Mouse (Mus musculus) layer of hippocampus, postnatal 25 days (tissue): ENCODE results near the gene Ank. TPM values are rescaled to one million over a fixed set of nuclear protein-coding genes. Genes with fewer than 3 reads are reported as not detected.
A peak's percentile ranks its signal among the peaks of the same experiment; 100 is the strongest.

Experiments
- DNase-seq, 2 experiments: peaks; one replicate each; pipeline ENCODE4 v3.0.0; 2022; ENCODE audit warnings: mixed read lengths in 2 of 2, low spot score in 1 of 2; ENCODE audit errors: extremely low spot score in 1 of 2
- total RNA-seq, 2 experiments: library from RNA; stranded (reverse); gene quantifications; 2 replicates each; pipeline ENCODE4 v1.2.3; 2021

Ank gene
- total RNA-seq, 2 experiments from 2014 or later, result 159 to 164 TPM

DNA sequence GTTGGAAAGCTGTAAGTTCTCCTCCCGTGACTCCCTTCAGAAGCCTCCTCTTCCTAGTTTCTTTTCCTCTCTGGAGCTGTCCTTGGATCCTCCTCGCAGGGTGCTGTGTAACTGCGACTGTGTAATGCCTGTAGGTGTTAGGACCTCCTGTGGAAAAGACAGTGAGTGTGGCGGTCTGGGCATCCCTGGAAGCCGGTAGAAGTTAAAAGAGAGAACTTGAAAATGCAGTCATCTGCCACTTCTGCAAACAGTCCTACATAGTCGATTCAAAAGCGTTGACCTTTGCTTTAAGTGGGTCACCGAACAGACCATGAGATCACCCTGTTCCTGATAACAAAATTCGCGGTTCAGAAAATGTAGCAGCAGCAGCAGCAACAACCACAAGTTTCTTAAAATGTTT, 27.0 kb downstream of the Ank start:
- DNase-seq, result no peak

DNA sequence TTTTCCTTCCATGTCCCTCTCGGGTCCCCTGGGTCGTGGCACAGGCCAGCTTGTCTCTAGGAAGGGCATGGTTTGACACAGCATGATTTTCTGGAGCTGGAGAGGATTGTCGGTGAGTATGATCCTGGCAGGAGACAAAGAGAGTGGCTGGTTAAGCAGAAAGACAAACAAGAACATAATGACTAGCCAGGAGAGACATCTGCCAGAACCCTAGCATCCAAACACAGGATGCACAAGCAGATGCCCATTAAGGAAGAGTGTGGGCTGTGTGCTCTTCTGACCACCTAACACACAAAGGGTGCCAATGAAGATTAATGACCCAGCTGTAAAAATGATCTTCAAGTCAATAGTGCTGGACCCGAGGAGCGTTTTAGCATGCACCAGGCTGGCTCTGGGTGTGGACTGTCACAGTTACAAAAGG, 29.5 kb downstream of the Ank start:
- no peak for DNase-seq

DNA sequence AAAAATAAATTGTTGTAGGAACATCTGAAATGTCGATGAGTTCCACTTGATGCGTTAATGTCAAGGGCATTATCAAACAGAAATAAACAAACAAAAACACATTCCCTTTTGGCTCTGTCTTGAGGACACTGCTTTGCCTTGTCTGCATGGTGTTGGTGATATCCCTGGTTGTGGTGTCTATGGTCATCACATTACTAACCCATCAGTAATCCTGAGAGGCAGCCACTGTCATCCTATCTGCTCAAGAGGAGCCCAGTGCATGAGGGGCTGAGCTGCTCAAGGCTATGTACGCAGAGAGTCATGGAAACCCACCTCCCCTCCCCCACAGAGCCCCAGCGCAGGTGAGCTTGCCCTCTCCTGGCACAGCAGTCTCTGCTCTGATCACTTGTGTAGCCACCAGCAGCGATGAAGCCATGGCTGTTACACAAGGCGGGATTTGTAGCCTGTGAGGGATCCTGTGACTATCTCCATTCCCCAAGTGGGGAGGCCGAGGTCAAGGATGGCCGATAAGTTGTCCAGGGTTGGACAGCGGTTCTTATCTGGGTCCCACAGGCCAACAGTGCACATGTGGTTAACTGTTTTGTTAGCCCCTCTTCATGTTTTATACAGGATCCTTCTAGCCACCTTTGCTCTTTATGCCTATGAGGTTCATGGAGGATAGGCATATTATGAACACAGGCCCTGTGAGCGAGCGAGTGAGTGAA, 30.3 kb downstream of the Ank start:
- no peak for DNase-seq

GRCm38 (mm10) chr15:27497300-27497997, 31.0 kb downstream of the Ank start:
- no peak for DNase-seq

DNA sequence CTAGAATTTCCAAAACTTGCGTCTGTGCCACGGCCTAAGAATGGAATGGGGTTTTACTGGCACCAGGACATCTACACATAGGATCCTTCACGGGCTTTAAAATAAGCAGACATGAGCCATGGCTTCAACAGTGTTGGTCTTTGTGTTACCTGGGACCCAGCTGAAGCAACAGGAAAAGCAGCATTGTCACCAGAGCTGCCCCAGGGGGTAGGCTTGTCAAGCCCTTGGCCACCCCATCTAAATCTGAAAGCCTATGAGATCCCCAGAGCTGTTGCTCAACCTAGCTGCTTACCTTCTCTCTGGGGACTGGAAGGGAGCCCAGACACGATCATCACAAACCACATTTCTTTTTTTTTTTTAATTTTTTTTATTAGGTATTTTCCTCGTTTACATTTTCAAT, 31.6 kb downstream of the Ank start:
- no peak for DNase-seq

GRCm38 (mm10) chr15:27500390-27500789, 33.9 kb downstream of the Ank start:
- DNase-seq, result no peak

GRCm38 (mm10) chr15:27502338-27502737, 35.9 kb downstream of the Ank start:
- no peak for DNase-seq

DNA sequence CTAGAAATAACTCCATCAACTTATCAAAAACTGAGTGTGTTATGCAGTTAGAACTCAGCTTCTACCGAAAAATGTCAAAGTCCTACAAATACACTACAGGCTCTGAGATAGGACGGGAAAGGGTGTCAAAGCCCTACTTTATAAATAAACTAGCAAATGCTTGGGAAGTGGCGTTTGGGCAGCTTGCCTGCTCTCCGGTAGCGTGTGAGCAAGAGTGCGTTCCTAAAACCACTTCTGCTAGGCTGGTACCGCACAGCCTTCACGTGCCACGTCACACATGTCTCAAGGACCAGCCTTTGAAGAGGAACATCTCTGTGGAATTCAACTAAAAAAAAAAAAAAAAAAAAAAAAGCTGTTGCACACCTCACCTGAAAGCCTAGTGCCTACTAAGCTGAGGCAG, 36.7 kb downstream of the Ank start:
- no peak for DNase-seq

GRCm38 (mm10) chr15:27503801-27504730, 37.6 kb downstream of the Ank start:
- no peak for DNase-seq

DNA sequence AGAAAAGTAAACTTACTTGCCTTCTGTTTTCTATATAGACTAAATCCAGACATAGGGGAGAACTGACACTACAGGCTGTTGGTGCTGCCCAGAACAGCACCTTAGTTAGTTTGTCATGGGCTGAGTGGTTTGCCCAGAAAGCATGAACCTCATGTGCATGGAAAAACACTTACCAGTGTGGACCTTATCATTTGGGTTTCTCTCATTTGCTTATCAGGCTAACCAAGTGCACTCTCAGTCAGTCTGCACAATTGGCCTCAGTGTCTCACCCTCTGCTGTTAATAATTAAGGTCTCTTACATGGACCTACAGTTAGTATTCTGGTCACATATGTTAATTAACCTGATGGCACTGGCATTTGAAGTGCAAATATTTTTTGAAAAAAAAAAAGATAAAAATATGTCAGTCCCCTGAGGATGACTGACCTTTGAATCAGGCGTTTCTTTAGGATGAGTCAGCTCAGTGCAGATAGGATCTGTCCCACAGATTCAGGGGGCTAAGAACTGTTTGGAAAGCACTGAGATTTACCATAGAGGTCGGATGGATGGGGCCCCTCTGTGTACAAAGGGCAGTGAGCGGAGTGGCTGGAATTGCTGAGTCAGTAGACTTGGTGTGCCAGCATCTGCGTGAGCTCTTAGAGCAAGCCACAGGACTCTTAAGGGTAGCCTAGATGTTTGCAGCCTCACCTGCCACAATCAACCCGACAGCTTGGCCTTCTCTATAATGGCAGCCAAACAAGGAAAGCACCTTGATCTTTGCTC, 39.8 kb downstream of the Ank start:
- DNase-seq, result no peak

DNA sequence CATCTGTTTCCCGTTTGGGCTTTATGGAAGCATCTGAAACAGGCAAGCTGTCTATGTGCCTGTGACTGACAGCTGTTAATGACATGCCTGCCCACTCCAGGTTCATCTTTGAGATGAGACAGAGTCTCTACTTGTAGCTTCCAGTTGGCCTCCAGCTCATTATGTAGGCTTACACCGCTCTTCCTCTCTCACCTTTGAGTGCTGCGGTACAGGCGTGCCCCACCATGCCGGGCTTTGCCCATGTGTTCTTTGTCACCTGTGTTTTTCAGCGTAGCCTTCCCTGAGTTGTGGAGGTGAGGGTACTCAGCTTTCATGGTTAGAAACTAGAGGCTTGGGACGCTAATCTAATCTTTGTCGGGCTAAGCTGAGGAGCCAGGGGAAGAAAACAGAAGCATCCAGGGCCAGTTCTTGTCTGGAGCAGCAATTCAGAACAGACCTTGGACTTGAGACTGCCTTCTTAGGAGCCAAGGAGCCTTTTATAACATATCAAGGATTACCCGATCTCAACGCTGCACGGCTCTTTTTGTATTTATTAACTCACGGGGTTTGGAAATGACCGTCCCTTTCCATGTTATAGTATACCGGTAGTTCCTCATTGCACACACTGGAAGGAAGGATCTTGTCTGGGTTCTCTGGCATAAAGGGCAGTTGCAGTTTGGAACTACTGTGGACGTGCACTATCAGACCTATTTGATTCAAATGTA, 40.6 kb downstream of the Ank start:
- no peak for DNase-seq

- DNase-seq, result no peak
These were observed 41.7 kb downstream of the Ank start for GRCm38 (mm10) chr15:27508169-27508568.

DNA sequence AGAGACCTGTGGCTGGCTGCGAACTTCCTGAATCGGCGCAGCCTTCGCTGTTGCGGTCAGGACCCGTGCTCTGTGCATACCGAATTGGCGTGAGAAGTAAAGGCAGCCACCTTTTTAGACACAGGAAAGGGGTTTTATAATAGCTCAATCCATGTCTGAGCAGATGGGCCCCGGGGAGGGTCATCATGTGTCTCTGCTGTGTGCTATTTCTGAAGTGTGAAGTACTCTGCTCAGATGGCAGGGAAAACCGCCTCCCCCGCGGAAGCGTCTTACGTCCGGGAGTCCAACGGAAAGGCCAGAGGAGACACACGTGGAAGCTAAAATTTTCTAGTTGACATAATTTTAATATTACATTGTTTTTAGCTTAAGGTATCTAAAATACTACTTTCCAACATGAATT, 42.5 kb downstream of the Ank start:
- DNase-seq, result no peak

DNA sequence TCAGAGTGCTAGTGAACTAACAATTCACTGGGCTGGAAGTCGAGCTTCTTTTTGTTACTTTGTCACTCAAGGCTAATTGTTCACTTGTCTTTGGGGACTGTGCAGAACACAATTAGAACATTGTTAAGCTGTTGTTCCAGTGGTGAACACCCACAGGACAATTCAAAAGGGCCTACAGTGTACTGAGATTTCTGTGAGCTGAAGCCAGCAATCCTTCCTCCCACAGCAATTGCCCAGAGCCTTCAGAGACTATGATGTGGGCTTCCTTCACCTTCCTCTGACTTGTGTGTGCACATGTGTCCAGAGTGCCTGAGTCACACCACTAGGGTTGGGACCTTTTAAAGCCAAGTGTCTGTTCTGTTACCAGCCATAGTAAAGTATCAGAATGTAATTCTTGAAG, 50.5 kb downstream of the Ank start:
- no peak for DNase-seq

DNA sequence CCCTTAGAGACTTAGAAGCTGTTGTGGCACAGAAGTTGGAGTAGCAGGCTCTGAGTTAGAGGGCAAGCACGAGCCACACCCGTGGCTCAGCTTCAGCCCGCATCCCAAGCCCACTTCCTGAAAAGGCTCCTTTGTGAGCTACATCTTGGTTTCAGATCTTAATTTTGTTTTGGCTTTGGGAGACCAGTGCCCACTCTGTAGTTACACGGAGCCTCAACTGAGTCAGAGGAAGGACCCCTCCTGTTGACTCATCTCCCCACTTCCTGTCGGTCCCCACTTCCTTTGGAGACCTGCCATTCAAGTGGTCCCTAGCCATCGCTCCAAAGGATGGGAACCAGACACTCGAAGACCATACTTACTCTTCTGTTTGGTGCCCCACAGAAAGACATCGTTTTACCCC, 51.5 kb downstream of the Ank start:
- no peak for DNase-seq

GRCm38 (mm10) chr15:27519857-27520256, 53.4 kb downstream of the Ank start:
- DNase-seq, result no peak

DNA sequence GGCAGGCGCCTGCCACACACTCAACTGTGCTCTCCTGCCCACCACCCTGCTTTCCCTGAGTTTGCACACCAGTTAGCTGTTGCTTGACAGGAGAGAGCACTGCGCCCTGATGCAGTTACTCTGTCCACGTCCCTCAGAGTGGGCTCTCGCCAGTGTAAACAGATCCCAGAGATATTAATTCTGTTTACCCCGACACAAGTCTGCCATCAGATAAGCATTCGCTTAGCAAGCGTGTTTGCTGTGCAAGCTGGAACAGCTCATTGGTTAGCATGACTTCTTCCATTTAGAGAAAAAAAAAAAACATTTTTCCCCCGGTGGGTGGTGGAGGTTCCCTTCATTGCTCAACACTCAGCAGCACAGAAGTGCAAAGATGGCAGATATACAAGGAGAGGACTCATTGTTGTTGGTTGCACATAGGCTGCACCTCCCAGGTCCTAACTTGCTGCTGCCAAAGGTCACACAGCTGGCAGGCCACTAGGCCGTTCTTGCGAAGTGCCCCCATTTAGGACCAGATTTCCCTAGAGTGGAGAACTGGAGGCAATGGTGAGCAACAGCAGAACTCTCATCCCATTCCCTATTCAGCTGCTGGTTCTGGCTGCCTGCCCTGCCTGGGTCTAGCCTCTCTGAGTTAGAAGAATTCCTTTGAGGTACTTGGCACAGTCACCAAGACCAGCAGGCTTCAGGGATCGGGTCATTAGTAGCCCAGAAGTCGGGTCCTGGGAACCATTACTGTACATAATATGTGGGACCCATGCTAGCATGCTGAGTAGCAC, 58.9 kb downstream of the Ank start:
- peak in 1 of 2 experiments; percentile 35 for DNase-seq

- DNase-seq, result no peak
These were observed 62.4 kb downstream of the Ank start for GRCm38 (mm10) chr15:27528896-27529295.

DNA sequence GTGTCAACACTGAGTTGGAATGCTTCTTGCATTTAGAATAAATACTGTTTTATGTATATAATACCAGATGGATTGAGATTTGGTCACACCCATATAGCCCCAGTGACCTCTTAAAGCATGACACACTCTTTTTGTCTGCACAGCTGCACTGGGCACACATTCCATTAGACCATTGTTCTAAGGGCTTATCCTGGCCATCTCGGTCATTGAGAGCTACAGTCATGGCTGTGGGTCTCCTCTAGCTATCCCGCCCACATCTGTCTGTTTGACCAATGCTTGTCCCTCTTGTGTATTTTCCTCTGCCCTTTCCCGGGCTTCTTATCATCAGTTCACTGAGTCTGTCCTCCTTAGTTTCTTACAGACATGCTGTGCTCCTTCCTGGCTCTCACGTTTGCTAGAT, 63.5 kb downstream of the Ank start:
- no peak for DNase-seq
